Mouse (Mus musculus): ENCODE results near the gene Vav2. TPM values are rescaled to one million over a fixed set of nuclear protein-coding genes. Genes with fewer than 3 reads are reported as not detected.

Gene Vav2
- 1 to 10 TPM; 3.2 to 4.0 TPM for total RNA-seq (2021)
- long read RNA-seq, experiment 1, partial matches to known transcripts, result 0 of 3 reads
- long read RNA-seq, experiment 1, other reads (novel, unspliced or antisense), result 3 of 3 reads
- long read RNA-seq, experiment 2, partial matches to known transcripts, result 0 of 7 reads
- long read RNA-seq, experiment 2, other reads (novel, unspliced or antisense), result 7 of 7 reads

GRCm38 (mm10) chr2:27426855-27427457, at the start of gene Vav2:
Gene Vav2 (minus strand): TSS chr2:27427033.
- intact Hi-C loops (cut with DNase I; ENCODE audit: low total_unique reads), result no loop called here
- DNase-seq, result peak; percentile 93

- intact Hi-C loops (cut with DNase I; ENCODE audit: low total_unique reads), result no loop called here
- peak; percentile 94 for DNase-seq
Observed at GRCm38 (mm10) chr2:27475495-27476302, 48.9 kb upstream of the Vav2 start.

GRCm38 (mm10) chr2:27474621-27475484, 48.0 kb upstream of the Vav2 start:
- DNase-seq, result peak; percentile 63
- intact Hi-C loops (cut with DNase I; ENCODE audit: low total_unique reads), result loop anchor here (5.0 kb wide), 1 partner anchor 37 kb away; no protein-coding TSS in a partner anchor

GRCm38 (mm10) chr2:27473911-27474310, 47.1 kb upstream of the Vav2 start:
- no peak for DNase-seq
- intact Hi-C loops (cut with DNase I; ENCODE audit: low total_unique reads), result loop anchor here (5.0 kb wide), 1 partner anchor 38 kb away; no protein-coding TSS in a partner anchor

- intact Hi-C loops (cut with DNase I; ENCODE audit: low total_unique reads), result loop anchor here (5.0 kb wide), 1 partner anchor 39 kb away; no protein-coding TSS in a partner anchor
- DNase-seq, result no peak
Observed at GRCm38 (mm10) chr2:27473061-27473765, 46.4 kb upstream of the Vav2 start.

GRCm38 (mm10) chr2:27471170-27471584, 44.3 kb upstream of the Vav2 start:
- intact Hi-C loops (cut with DNase I; ENCODE audit: low total_unique reads), result loop anchor here (5.0 kb wide), 1 partner anchor 41 kb away; no protein-coding TSS in a partner anchor
- DNase-seq, result no peak

- intact Hi-C loops (cut with DNase I; ENCODE audit: low total_unique reads), result loop anchor here (5.0 kb wide), 1 partner anchor 42 kb away; no protein-coding TSS in a partner anchor
- no peak for DNase-seq
Observed at GRCm38 (mm10) chr2:27470535-27470934, 43.7 kb upstream of the Vav2 start.

GRCm38 (mm10) chr2:27469991-27470355, 43.1 kb upstream of the Vav2 start:
- no peak for DNase-seq
- intact Hi-C loops (cut with DNase I; ENCODE audit: low total_unique reads), result loop anchor here (5.0 kb wide), 1 partner anchor 42 kb away; no protein-coding TSS in a partner anchor

- DNase-seq, result no peak
- intact Hi-C loops (cut with DNase I; ENCODE audit: low total_unique reads), result no loop called here
Observed at GRCm38 (mm10) chr2:27469292-27469990, 42.6 kb upstream of the Vav2 start.

GRCm38 (mm10) chr2:27462901-27463300, 36.1 kb upstream of the Vav2 start:
- intact Hi-C loops (cut with DNase I; ENCODE audit: low total_unique reads), result no loop called here

GRCm38 (mm10) chr2:27461881-27462660, 35.2 kb upstream of the Vav2 start:
- intact Hi-C loops (cut with DNase I; ENCODE audit: low total_unique reads), result no loop called here
- no peak for DNase-seq

More at GRCm38 (mm10) chr2:27462901-27463300, 36.1 kb upstream of the Vav2 start:
- no peak for DNase-seq

- intact Hi-C loops (cut with DNase I; ENCODE audit: low total_unique reads), result no loop called here
- no peak for DNase-seq
Observed at GRCm38 (mm10) chr2:27460651-27461050, 33.8 kb upstream of the Vav2 start.

GRCm38 (mm10) chr2:27460163-27460562, 33.3 kb upstream of the Vav2 start:
- no peak for DNase-seq
- intact Hi-C loops (cut with DNase I; ENCODE audit: low total_unique reads), result no loop called here

GRCm38 (mm10) chr2:27459735-27460134, 32.9 kb upstream of the Vav2 start:
- intact Hi-C loops (cut with DNase I; ENCODE audit: low total_unique reads), result no loop called here
- no peak for DNase-seq

GRCm38 (mm10) chr2:27450226-27450625, 23.4 kb upstream of the Vav2 start:
- intact Hi-C loops (cut with DNase I; ENCODE audit: low total_unique reads), result no loop called here
- no peak for DNase-seq

GRCm38 (mm10) chr2:27447782-27448181, 20.9 kb upstream of the Vav2 start:
- no peak for DNase-seq
- intact Hi-C loops (cut with DNase I; ENCODE audit: low total_unique reads), result no loop called here

- intact Hi-C loops (cut with DNase I; ENCODE audit: low total_unique reads), result no loop called here
- DNase-seq, result no peak
Observed at GRCm38 (mm10) chr2:27446812-27447211, 20.0 kb upstream of the Vav2 start.

Measured in gastrocnemius, postnatal 14 days (tissue).